Mouse (Mus musculus): ENCODE measurements around the gene Slc19a2. TPM values are rescaled to one million over a fixed set of nuclear protein-coding genes. Genes with fewer than 3 reads are reported as not detected.

The Slc19a2 gene
- polyA plus RNA-seq, 1 experiment = 2.9 TPM

GRCm38 (mm10) chr1:164251438-164251837 lies 2.6 kb downstream of the Slc19a2 start:
- whole genome bisulfite sequencing = 82% methylated on average over 1 of the region's 1 CpGs
- Histone ChIP-seq H3K36me3 (ENCODE audit: control insufficient read depth, insufficient read depth, low read length) (no peaks in the 10 kb centered on the region), H3K27me3 (ENCODE audit: control insufficient read depth, insufficient read depth, low read length) (no peaks in the 10 kb centered on the region), H3K4me3 (ENCODE audit: extremely low read depth, insufficient read depth, insufficient read length) (no peak overlapping the region), H3K27ac (ENCODE audit: insufficient read depth, low read length) (no peak overlapping the region), H3K4me1 (ENCODE audit: control insufficient read depth, insufficient read depth, insufficient read length) (peaks cover 3% of the 10 kb centered on the region; the same call in 1 of the 2 replicates)
- no peak for DNase-seq (ENCODE audit: low read depth in 1 of 2, low spot score in 2 of 2)
- no peak for TF ChIP-seq POLR2A (IDR thresholded peaks at IDR 0.05; ENCODE audit: low read depth, low read length)
- no peak for TF ChIP-seq CTCF (IDR thresholded peaks at IDR 0.05; ENCODE audit: extremely low read depth, insufficient read depth, insufficient read length, insufficient replicate concordance)

- TF ChIP-seq POLR2A (IDR thresholded peaks at IDR 0.05; ENCODE audit: low read depth, low read length) (no peak), CTCF (IDR thresholded peaks at IDR 0.05; ENCODE audit: extremely low read depth, insufficient read depth, insufficient read length, insufficient replicate concordance) (no peak)
- Histone ChIP-seq H3K27me3 (ENCODE audit: control insufficient read depth, insufficient read depth, low read length) (no peaks in the 10 kb centered on the region), H3K4me1 (ENCODE audit: control insufficient read depth, insufficient read depth, insufficient read length) (peaks cover 3% of the 10 kb centered on the region; the same call in 1 of the 2 replicates), H3K27ac (ENCODE audit: insufficient read depth, low read length) (no peak overlapping the region), H3K4me3 (ENCODE audit: extremely low read depth, insufficient read depth, insufficient read length) (no peak overlapping the region), H3K36me3 (ENCODE audit: control insufficient read depth, insufficient read depth, low read length) (no peaks in the 10 kb centered on the region; the same call in 1 of the 2 replicates)
- no peak for DNase-seq (ENCODE audit: low read depth in 1 of 2, low spot score in 2 of 2)
- WGBS = 88% methylated on average over 5 of the region's 5 CpGs
These were observed 3.7 kb downstream of the Slc19a2 start for GRCm38 (mm10) chr1:164252551-164252950.

GRCm38 (mm10) chr1:164254836-164255235 lies 6.0 kb downstream of the Slc19a2 start:
- Histone ChIP-seq H3K4me1 (ENCODE audit: control insufficient read depth, insufficient read depth, insufficient read length) (no peaks in the 10 kb centered on the region), H3K36me3 (ENCODE audit: control insufficient read depth, insufficient read depth, low read length) (no peaks in the 10 kb centered on the region; the same call in 1 of the 2 replicates), H3K4me3 (ENCODE audit: extremely low read depth, insufficient read depth, insufficient read length) (no peak overlapping the region), H3K27ac (ENCODE audit: insufficient read depth, low read length) (no peak overlapping the region), H3K27me3 (ENCODE audit: control insufficient read depth, insufficient read depth, low read length) (no peaks in the 10 kb centered on the region)
- DNase-seq (ENCODE audit: low read depth in 1 of 2, low spot score in 2 of 2) = no peak
- no peak for TF ChIP-seq CTCF (IDR thresholded peaks at IDR 0.05; ENCODE audit: extremely low read depth, insufficient read depth, insufficient read length, insufficient replicate concordance)
- 87% methylated on average over 3 of the region's 3 CpGs for WGBS

- DNase-seq (ENCODE audit: low read depth in 1 of 2, low spot score in 2 of 2) = no peak
- H3K36me3 ChIP-seq (ENCODE audit: control insufficient read depth, insufficient read depth, low read length) = peaks cover 4% of the 10 kb centered on the region
- WGBS = 93% methylated on average over 16 of the region's 16 CpGs
- H3K27me3 ChIP-seq (ENCODE audit: control insufficient read depth, insufficient read depth, low read length) = no peaks in the 10 kb centered on the region
- TF ChIP-seq CTCF (IDR thresholded peaks at IDR 0.05; ENCODE audit: extremely low read depth, insufficient read depth, insufficient read length, insufficient replicate concordance) (no peak), POLR2A (IDR thresholded peaks at IDR 0.05; ENCODE audit: low read depth, low read length) (no peak)
- H3K27ac ChIP-seq (ENCODE audit: insufficient read depth, low read length) = no peak overlapping the region
- H3K4me1 ChIP-seq (ENCODE audit: control insufficient read depth, insufficient read depth, insufficient read length) = no peaks in the 10 kb centered on the region
- no peak overlapping the region for H3K4me3 ChIP-seq (ENCODE audit: extremely low read depth, insufficient read depth, insufficient read length)
These were observed 11.6 kb downstream of the Slc19a2 start for GRCm38 (mm10) chr1:164260171-164261028.

- 94% methylated on average over 7 of the region's 7 CpGs for WGBS
- H3K4me1 ChIP-seq (ENCODE audit: control insufficient read depth, insufficient read depth, insufficient read length) = no peaks in the 10 kb centered on the region
- H3K27me3 ChIP-seq (ENCODE audit: control insufficient read depth, insufficient read depth, low read length) = no peaks in the 10 kb centered on the region
- DNase-seq (ENCODE audit: low read depth in 1 of 2, low spot score in 2 of 2) = no peak
- no peak for TF ChIP-seq CTCF (IDR thresholded peaks at IDR 0.05; ENCODE audit: extremely low read depth, insufficient read depth, insufficient read length, insufficient replicate concordance)
- no peak for TF ChIP-seq POLR2A (IDR thresholded peaks at IDR 0.05; ENCODE audit: low read depth, low read length)
- H3K27ac ChIP-seq (ENCODE audit: insufficient read depth, low read length) = no peak overlapping the region
- H3K4me3 ChIP-seq (ENCODE audit: extremely low read depth, insufficient read depth, insufficient read length) = no peak overlapping the region
- peaks cover 4% of the 10 kb centered on the region for H3K36me3 ChIP-seq (ENCODE audit: control insufficient read depth, insufficient read depth, low read length)
These were observed 12.7 kb downstream of the Slc19a2 start for GRCm38 (mm10) chr1:164261553-164261952.

GRCm38 (mm10) chr1:164270941-164271340 lies 22.1 kb downstream of the Slc19a2 start:
- no peaks in the 10 kb centered on the region for H3K27me3 ChIP-seq (ENCODE audit: control insufficient read depth, insufficient read depth, low read length)
- H3K36me3 ChIP-seq (ENCODE audit: control insufficient read depth, insufficient read depth, low read length) = no peaks in the 10 kb centered on the region
- no peak overlapping the region for H3K27ac ChIP-seq (ENCODE audit: insufficient read depth, low read length)
- TF ChIP-seq CTCF (IDR thresholded peaks at IDR 0.05; ENCODE audit: extremely low read depth, insufficient read depth, insufficient read length, insufficient replicate concordance) = no peak
- TF ChIP-seq POLR2A (IDR thresholded peaks at IDR 0.05; ENCODE audit: low read depth, low read length) = no peak
- H3K4me3 ChIP-seq (ENCODE audit: extremely low read depth, insufficient read depth, insufficient read length) = no peak overlapping the region
- no peak for DNase-seq (ENCODE audit: low read depth in 1 of 2, low spot score in 2 of 2)
- no peaks in the 10 kb centered on the region for H3K4me1 ChIP-seq (ENCODE audit: control insufficient read depth, insufficient read depth, insufficient read length)
- WGBS = 93% methylated on average over 7 of the region's 7 CpGs

- no peak for TF ChIP-seq CTCF (IDR thresholded peaks at IDR 0.05; ENCODE audit: extremely low read depth, insufficient read depth, insufficient read length, insufficient replicate concordance)
- no peak for TF ChIP-seq POLR2A (IDR thresholded peaks at IDR 0.05; ENCODE audit: low read depth, low read length)
- H3K4me3 ChIP-seq (ENCODE audit: extremely low read depth, insufficient read depth, insufficient read length) = no peak overlapping the region
These were observed 24.8 kb downstream of the Slc19a2 start for GRCm38 (mm10) chr1:164273659-164274058.

More at GRCm38 (mm10) chr1:164273659-164274058, 24.8 kb downstream of the Slc19a2 start:
- WGBS = 89% methylated on average over 6 of the region's 6 CpGs
- no peak overlapping the region for H3K27ac ChIP-seq (ENCODE audit: insufficient read depth, low read length)
- H3K36me3 ChIP-seq (ENCODE audit: control insufficient read depth, insufficient read depth, low read length) = no peaks in the 10 kb centered on the region
- no peaks in the 10 kb centered on the region for H3K27me3 ChIP-seq (ENCODE audit: control insufficient read depth, insufficient read depth, low read length)
- no peak for DNase-seq (ENCODE audit: low read depth in 1 of 2, low spot score in 2 of 2)
- H3K4me1 ChIP-seq (ENCODE audit: control insufficient read depth, insufficient read depth, insufficient read length) = no peaks in the 10 kb centered on the region

All from spleen, adult 2 months (tissue).